Mouse (Mus musculus) kidney, postnatal 36 days (tissue): ENCODE measurements around the gene Sprr2k.

Experiments used
- DNase-seq, 2 experiments: peaks; one replicate each; pipeline ENCODE4 v3.0.0; 2021 to 2022; ENCODE audit warnings: mixed read lengths in 2 of 2

Sprr2k gene

GRCm38 (mm10) chr3:92432282-92432681 is at the start of gene Sprr2k:
Gene Sprr2k, plus strand, starts transcription at chr3:92432582.
- DNase-seq = no peak

DNA sequence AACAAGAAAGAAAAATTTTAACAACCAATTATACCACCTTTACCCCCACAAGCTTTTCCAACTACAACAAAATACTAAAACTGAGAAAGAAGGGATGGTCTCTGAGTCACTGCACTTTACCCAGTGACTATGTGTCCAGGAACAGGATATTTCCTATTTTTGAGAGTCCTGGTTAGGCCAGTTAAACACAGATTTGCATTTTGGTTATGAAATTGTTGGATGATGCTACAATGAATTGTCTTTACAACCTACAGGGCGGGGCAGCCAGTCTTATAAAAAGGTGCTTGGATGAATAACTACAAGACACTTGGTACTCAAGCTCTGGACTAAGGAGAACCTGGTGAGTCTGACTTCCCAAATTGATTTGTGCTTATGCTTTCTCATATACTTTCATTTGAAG is 47.0 kb upstream of the Sprr2k start, which contains the start of gene Sprr2h:
Gene Sprr2h (plus strand): TSS at position 301 of the 400 bp plus-strand sequence.
- DNase-seq = no peak

DNA sequence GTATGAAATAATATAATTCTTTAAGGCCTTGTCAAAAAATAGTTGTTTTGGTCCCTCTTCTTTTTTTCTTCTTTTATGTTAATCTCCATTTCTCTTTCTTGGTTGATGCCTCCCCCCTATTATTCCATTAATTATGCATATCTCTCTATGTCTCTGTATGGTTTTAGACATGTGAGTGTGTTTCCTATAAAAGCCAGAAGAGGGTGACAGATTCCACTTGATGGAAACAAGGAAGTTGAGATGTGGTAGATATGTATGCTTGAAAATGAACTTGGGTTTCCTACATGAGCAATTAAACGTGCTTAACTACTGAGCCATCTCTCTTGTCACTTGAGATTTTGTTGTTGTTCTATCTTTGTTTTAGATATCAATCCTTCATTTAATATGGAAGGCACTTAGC is 38.1 kb upstream of the Sprr2k start:
- DNase-seq = no peak

DNA sequence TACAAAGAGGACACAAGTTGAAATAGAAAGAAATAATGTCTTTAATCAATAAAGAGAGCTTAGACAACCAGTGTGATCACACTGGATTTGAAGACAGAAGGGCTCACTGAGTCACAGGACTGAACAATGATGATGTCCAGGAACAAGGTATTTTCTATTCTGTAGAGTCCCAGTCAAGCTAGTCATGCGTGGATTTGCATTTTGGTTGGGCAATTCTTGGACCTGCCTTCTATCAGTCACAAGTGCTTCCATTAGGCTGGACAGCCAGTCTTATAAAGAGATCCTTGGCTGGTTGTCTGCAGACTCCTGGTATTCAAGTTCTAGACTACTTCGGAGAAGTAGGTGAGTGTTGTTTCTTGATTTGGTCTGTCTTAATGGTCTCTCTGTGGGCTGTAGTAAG is 24.7 kb upstream of the Sprr2k start, which contains the start of gene Sprr2i:
Gene Sprr2i (plus strand): TSS at position 301 of the 400 bp plus-strand sequence.
- DNase-seq = no peak

- DNase-seq = no peak
Observed at GRCm38 (mm10) chr3:92417782-92418181, 14.6 kb upstream of the Sprr2k start, which contains the start of gene Sprr2j-ps. Gene Sprr2j-ps, plus strand, starts transcription at chr3:92418082.

- DNase-seq = no peak
Observed at GRCm38 (mm10) chr3:92429323-92429722, 3.1 kb upstream of the Sprr2k start, which contains the start of gene Gm9774. Gene Gm9774, minus strand, starts transcription at chr3:92429423.

DNA sequence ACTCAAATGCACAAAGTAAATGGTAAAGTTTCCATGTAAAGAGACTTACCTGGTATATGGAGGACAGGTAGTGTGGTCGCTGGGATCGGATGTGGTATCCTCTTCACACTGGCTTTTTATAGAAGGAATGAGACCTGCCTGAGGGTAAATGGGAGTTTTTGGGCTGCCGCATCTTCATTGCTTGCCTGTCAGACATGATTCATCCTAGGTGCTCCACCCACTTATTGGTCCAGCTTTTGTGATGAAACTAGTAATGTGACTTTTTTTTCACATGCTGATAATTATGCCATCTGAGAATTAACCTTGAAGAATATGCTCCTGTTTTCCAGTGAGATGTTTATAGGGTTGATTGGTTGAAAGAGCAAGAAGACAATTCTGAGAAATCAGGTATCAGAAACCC is 6.3 kb downstream of the Sprr2k start, which contains the start of gene Sprr1b:
Gene Sprr1b (minus strand): TSS at position 101 of the 400 bp plus-strand sequence.
- DNase-seq = no peak

GRCm38 (mm10) chr3:92440177-92440576 is 7.8 kb downstream of the Sprr2k start:
- no peak for DNase-seq

GRCm38 (mm10) chr3:92455151-92455550 is 22.8 kb downstream of the Sprr2k start:
- no peak for DNase-seq

DNA sequence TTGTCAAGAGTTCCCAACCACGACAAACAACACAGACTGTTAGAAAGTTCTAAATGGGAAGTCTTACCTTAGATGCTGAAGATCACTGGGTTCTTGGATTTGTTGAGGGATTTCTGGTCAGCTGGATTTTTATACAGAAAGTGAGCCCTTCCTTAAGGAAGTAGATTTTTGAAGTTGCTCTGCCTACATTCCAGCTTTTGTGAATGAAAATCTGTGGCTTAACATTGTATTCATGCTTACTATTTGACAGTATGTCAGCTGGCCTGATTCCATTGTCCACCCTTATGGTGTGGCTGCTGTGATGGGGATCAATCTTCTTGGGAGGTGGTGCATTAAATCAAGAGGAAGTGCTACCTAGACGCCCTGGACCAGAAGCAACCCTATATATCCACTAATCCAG is 26.2 kb downstream of the Sprr2k start, which contains the start of gene Sprr3:
Gene Sprr3 (minus strand): TSS at position 101 of the 400 bp plus-strand sequence.
- no peak for DNase-seq

DNA sequence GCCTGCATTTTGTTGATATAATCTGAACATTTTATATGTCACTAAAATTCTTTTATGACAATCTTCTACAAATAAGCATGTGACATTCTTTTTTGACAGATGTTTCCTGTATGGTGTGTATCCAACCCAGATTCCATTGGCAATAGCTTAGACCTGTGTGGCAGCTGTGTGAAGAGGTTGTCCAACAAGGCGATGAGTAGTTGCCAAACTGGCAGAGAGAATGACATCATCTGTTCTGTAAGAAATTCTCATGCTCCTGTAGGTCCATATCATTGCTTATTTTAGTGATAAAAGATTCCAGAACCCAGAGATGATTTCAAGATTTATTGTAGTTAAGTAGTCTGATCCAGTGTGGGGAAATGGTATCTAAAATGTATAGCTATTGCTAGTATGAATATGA is 34.2 kb downstream of the Sprr2k start:
- DNase-seq = no peak

DNA sequence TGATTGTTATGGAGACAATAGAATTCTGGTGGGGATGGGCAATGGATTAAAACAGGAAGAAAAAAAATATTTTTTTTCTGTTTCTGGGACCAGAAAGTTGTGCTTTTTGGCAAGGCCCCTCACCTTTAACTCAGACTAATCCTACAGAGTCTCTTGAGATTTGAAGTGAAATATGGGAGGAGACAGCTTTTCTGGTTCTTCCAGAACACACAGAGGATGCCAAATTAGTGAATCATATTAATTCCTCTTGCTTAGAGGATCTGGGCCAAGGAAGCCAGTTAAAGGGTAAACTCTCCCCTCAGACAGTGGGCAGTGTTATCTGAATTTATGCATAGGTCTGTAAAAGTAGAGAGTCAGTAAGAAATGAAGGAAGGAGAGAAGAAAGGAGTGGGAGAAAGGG is 35.0 kb downstream of the Sprr2k start:
- no peak for DNase-seq

DNA sequence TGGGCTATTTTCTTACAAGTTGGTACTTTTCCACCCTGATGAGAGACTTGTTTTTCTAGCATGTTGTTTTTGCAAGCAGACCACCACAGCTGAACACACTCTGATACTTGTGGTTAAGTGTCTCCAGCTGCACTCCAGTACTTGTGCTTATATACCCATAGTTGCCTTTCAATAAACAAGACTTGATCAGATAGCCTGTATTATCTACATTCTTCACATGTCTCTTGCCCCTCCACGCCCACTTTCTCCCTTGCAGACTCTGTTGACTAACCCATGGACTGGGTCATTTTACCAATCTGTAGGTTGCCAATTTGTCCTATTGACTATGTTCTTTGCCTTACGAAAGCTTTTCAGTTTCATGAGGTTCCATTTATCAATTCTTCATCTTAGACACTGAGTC is 37.7 kb downstream of the Sprr2k start:
- DNase-seq = no peak

DNA sequence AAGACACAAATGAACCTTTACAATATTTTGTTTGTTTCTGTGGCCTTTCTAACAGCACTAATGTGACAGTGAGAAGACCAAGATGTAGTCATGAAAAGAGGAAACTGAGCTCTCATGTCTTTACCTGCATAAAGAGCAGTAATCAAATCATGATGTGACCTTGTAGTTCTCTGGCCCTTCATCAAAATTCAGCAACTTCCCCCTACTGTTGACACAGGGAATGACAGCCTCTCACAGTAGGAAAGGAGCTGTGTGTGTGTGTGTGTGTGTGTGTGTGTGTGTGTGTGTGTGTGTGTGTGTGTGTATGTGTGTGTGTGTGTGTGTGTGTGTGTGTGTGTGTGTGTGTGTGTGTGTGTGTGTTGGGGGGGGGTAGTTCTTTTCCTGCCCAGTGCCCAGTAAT is 48.9 kb downstream of the Sprr2k start:
- DNase-seq = peak in 1 of 2 experiments; percentile 29
